Mouse (Mus musculus): ENCODE measurements around the gene 2810006K23Rik.
"Not testable (repeated sequence)": the region's sequence is repeated elsewhere in the genome, so short reads cannot be mapped to it uniquely, and the experiment has no call there.

Gene 2810006K23Rik

DNA sequence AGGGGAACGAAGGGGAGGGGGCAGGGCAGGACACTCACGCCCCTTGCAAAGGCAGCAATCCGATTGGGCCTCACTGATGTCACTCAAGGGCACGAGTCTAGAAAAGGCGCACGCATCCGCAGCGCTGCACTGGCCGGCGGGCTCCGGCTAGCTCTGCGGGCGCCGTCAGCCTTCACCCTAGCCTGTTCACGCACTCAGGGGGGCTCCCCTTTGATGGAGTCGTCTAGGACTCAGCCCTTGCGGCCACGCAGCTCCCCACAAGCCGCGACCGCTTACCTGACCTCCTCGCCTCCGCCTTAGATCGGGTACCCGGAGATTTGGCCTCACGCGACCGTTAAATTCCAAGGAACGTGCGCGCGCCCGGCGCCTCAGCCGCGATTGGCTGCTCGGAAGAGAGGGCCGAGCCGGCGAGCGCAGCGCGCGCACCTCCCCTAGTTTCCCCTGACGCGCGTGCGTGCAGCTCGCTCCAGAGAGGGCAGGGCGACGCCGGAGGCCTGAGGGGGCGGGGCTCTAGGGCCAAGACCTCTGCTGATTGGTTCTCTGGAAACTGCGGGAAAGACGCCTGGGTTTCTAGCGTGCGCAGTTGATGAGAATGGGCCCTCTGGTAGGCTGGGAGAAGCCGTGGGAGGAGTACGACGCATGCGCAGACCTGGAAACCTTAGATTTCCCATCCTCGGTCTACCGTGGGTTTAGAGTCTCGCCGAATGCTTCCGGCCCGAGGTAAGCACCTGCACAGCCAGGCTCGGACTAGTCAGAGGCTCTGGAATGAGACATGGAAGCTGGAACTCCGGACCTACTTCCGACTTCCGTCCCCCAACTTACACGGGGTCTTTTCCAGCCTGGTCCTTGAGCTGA, at the start of gene 2810006K23Rik, which contains the start of gene Mphosph9:
2810006K23Rik (plus strand) TSS at position 580 of the 855 bp plus-strand sequence.
Mphosph9 (minus strand) TSS at position 463 of the 855 bp plus-strand sequence.
- peak; percentile 100 for DNase-seq (ENCODE audit: low spot score)

DNA sequence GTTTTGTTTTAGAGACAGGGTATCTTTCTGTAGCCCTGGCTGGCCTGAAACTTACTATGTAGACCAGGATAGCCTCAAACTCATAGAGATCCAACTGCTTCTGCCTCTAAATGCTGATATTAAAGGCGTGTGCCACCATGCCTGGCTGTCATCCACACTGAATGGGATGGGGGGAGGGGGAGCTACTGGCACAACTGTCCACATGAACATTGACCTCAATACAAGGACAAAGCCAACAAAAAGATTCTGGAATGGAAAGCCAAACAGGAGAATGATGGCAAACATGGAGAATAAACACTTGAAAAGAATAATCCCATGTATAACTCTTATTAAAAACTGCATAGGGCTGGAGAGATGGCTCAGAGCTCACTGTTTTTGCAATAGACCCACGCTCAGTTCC, 45.0 kb upstream of the 2810006K23Rik start:
- no peak for DNase-seq (ENCODE audit: low spot score)

DNA sequence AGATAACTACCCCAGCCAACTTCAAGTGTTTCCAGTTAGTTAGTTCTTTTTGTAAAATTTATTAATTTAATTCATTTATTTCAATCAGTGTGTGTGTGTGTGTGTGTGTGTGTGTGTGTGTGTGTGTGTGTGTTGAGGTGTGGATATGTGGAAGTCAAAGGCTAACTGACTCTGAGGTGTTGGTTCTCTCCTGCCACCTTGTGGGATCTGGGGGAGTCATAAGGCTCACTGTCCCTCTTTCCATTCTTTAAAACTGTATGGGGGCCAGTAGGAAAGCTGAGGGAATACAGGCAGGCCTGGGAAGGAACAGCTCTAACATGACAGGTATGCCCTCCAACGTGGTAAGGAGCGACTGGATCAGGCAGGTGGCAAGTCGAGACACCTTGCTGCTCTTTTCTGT, 43.6 kb upstream of the 2810006K23Rik start:
- DNase-seq (ENCODE audit: low spot score), result no peak

DNA sequence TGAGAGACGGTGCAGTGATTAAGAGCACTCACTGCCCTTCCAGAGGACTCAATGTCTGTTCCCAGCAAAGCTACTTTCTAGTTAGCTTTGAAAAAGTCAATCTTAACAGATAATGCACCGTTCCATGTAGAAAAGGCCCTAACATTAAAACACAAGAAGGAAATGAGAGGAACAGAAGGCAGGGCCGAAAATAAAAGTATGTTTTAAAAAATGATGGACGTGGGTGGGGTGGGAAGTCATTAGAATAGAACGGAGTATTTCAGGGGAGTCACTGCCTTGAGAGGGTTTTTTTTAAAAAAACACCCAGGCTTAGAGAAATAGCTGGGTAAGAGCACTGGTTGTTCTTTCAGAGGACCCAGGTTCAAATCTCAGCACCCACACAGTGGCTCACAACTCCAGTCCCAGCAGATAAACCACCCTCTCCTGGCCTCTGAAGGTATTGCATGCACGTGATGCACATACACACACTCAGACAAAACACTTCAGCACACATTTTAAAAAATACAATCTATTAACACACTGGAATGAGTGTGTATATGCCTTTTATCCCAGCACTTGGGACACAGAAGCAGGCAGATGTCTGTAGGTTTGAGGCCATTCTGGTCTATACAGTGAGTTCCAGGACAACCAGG, 40.2 kb upstream of the 2810006K23Rik start:
- no peak for DNase-seq (ENCODE audit: low spot score)

DNA sequence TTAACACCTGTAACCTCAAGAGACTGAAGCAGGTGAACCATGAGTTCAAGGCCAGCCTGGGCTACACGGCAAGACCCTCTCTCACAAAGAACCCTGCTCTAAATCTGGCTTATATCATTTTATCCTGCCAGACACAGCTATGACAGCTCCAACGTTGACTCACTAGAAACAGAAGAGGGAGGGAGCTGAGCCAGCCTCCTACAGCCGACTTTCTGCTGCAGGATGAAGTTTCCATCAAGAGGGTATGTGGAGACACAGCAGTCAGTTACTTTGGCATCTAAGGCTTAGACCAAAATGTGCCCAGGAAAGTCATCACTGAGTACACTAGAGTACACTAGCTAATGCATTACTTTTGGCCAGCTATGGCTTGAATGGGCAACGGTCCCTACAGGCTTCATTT, 37.7 kb upstream of the 2810006K23Rik start:
- no peak for DNase-seq (ENCODE audit: low spot score)

DNA sequence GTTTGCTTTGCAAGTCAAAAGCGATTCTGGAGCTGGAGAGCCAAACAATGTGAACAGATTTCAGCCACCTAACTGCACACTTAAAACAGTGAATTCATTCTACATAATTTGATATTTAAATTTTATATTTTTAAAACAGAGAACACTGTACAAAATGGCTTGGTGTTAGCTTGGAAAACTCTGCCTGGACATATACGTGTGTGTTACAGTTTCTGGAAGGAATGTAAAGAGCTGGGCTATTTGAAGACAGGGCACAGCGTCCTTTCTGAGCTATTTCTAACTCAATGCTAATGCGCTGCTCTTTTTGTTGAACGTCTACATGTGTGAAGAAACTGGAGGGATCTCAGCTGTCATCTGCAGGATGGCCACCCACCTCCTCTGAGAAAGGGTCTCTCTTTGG, 33.9 kb upstream of the 2810006K23Rik start:
- DNase-seq (ENCODE audit: low spot score), result no peak

DNA sequence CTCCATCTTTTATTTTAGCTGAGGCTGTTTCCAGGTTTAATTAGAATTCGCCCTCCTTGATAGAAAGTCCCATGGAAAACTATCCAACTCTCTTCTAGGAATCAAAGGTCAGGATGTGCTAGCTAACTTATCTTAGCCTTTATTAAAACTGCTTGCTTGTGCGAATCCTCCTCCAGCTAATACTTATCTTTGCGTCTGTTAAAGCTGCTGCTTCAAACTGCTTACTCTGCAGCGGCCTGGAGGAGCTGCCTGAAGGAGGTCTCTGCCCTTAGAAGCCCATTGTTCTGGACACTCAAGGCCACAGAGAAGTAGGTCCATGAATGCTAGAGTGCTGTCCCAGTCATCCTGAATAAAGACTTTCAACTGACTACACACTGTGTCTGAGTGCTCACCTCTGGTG, 31.4 kb upstream of the 2810006K23Rik start:
- DNase-seq (ENCODE audit: low spot score), result no peak

DNA sequence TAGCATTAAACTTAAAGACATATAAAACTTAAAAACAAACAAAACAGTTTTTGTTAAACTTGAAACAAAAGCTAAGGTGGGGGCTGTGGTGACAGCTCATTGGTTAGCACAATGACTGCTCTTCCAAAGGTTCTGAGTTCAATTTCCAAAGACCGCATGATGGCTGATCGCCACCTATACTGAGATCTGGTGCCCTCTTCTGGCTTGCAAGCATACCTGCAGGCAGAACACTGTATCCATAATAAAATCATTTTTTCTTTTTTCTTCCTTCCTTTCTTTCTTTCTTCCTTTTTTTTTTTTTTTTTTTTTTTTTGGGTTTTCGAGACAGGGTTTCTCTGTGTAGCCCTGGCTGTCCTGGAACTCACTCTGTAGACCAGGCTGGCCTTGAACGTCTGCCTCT, 28.6 kb upstream of the 2810006K23Rik start:
- not testable (repeated sequence) for DNase-seq (ENCODE audit: low spot score)

DNA sequence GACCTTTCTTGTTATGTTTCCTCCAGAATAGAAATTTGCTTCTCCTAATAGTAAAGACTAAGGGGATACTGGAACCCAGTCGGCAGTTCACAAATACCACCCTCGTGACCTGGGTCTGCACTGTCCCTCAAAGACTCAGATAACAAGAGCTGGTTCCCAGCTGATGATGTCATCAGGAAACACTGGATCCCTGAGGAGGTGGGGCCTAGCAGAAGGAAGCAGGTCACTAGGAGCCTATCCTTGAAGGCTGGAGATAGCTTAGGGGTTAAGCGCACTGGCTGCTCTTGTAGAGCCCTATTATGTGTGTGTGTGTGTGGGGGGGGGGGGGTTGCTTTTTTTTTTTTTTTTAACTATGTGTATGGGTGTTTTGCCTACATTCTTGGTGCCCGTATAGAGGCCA, 27.8 kb upstream of the 2810006K23Rik start:
- DNase-seq (ENCODE audit: low spot score), result no peak

DNA sequence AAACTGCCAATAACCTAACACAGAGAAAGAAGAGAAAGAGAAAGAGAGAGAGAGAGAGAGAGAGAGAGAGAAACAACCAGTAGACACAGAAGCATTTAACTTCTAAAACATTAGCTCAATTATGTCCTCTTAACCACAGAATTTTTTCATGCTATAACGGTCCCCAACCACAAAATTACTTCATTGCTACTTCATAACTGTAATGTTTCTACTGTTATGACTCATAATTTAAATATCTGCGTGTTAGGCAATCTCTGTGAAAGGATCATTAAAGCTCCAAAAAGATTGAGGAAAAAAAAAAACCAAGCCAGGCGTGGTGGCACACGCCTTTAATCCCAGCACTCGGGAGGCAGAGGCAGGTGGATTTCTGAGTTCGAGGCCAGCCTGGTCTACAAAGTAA, 25.0 kb upstream of the 2810006K23Rik start:
- not testable (repeated sequence) for DNase-seq (ENCODE audit: low spot score)

DNA sequence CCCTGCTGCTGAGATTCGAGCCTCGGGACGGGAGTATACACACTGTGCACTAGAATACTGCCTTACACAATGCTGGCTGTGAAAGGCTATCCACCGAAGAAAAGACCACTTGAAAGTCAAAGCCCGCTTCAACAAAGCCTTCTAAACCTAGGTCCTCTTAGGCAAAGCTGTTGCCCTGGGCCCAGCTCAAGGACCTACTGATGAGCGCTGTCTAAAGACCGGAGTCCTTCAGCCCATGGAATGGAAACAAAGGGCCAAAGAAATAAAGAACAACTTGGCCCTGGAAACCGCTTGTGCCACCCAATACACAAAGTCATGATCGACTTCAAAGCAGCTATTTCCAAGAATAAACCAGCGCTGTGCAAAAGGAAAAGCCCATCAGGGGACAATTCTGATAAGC, 18.7 kb upstream of the 2810006K23Rik start:
- DNase-seq (ENCODE audit: low spot score), result no peak

DNA sequence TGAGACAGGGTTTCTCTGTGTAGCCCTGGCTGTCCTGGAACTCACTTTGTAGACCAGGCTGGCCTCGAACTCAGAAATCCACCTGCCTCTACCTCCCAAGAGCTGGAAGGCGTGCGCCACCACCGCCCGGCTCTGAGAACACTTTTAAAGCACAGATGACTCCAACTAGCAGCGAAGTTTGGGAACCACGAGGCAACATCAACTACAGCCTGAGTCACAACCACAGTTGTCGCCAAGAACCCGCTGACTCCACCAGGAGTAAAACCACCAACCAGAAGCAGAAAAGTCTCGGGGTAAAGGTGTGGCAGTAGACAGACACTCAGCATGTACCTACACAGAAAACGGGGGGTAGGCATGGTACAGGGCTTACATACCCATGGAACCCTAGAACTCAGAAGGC, 17.8 kb upstream of the 2810006K23Rik start:
- no peak for DNase-seq (ENCODE audit: low spot score)

DNA sequence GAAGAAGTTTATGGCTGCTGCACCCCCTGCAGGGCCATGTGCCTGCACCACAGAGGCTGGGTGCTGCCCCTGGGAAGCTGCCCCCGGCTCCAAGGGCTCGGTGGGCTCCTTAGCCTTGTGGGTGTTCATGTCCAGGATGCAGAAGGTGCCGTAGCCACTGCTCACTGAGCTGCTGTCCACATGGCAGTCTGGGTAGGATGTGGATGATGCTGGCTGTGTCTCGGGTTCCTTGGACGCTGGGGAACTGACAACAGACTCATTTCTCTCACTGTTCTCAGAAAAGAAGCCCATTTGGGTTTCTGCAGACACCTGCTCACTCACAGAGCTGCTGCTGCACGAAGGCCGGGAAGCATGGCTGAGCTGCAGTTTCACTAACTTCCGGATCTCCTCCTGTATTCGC, 12.4 kb upstream of the 2810006K23Rik start:
- no peak for DNase-seq (ENCODE audit: low spot score)

DNA sequence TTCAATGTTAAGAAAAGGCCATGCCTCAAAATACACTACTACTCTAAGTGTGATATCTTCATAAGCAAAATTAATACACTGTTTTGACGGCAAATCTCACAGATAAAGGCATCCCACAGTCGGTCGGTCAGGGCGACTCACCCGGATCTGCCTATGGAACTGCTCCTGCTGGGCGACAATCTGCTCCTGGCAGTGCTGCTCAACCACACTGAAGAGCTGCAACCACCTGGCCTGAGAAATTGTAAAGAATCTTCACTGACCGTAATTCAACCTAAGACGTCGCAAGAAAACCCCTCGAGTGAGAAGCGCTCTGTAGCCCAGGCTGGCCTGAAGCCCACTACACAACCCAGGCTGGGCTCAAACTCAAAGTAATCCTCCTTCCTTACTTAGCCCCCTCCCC, 11.9 kb upstream of the 2810006K23Rik start:
- no peak for DNase-seq (ENCODE audit: low spot score)

DNA sequence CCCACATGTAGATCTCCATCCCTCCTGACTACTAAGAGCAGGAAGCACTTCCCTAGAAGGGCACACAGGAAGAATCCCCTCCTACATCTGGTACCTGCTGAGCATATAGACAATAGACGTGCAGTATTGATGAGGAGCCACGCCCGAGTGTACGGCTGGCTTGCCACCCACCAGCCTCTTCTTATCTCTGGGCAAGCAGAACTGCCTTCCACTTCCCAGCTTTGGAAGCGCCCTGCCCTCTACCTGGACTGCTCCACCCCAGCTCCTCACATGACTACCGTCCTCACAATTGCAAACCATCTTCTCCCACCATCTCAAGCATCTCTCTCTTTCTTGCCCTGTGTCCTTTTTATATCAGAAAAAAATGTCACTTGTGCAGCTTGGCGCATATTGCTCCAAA, 10.2 kb upstream of the 2810006K23Rik start:
- no peak for DNase-seq (ENCODE audit: low spot score)

DNA sequence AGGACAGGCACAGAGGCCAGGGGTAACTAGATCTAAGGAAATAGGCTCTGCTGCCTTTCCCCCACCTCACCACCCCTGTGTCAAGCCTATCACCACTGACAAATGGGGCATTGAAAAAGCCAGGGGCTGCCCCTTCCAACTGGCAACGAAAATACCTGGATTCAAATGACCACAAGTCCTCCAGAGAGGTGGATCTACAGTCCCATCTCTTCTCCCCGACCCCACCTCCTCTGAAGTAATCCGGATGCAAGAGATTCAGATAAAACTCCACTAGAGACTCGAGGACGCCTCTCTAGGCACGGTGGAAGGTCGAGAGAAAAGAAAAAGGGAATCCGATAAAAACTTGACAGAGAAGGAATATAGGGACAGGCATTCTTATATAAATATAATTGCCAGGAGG, 1.1 kb upstream of the 2810006K23Rik start:
- DNase-seq (ENCODE audit: low spot score), result no peak

DNA sequence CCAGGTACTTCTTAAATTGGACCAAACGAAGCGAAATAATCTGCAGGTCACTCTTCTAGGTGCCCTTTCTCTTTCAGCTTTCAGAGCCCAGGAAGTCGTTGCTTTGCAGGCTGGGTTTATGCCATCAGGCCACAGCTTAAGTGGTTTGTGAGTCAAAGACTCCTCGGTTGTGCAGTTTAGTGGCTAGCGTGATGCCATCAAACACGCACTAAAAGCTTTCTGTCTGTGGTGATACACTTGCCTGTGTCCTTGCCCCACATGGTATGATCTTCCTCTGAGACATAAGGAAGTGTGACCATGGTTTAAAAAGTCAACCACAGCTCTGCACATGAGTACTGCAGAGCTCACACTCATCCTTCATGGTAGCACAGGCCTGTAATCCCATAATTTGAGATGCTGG, 2.2 kb downstream of the 2810006K23Rik start:
- DNase-seq (ENCODE audit: low spot score), result no peak

DNA sequence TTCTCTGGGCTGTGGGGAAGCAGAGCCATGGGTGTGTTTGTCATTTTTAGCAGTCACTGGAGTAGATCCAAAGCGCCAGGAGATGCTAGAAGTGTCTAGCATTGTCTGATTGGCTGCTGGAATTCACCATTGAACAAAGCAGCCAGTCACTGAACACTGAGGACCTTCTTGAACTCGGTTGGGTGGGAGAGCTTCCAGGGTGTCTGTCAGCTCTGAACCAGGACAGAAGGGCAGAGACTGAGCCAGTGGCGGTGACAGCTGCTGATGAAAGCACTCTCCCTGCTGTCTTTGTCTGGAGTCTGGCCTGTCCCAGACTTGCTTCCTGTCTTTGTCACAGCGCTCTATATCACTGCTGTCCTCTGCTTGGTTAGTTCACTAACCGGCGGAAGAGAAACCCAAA, 6.5 kb downstream of the 2810006K23Rik start:
- DNase-seq (ENCODE audit: low spot score), result no peak

DNA sequence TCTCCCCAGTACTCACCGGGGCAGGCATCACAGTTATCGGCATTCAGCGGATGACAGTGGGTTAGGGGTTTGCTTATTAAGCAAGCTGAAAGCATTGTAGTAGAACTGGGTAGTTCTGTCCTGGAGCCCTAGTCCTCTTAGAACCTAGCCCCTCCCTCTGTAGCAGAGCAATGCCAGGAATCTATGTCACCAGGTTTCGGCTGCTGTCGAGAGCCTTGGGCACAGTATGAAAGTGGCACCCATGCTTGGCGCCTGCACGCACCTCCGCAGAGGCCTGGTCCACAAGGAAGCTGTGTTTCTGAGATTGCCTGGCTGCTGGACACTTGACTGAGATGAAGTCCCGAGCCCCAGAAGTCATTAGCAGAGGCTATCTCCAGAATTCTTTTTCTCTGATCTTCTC, 9.2 kb downstream of the 2810006K23Rik start:
- no peak for DNase-seq (ENCODE audit: low spot score)

DNA sequence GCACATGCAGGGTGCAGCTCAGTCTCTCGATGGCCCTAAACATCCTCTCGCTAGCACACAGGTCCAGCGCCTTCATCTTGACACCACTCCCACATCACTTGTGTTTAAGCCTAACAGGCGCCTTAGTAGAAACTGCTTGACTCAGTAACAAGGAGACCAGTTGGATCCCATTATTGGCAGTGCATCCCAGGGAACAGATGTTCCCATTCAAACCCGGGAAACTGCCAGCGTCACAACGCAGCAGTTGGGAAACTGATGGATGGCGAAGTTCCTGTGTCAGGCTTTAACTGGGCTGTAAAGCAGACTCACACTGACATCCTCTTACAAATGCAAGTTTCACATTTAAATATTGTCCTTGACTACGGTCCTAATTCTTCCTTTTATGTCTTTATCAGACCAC, 10.0 kb downstream of the 2810006K23Rik start:
- DNase-seq (ENCODE audit: low spot score), result no peak

DNA sequence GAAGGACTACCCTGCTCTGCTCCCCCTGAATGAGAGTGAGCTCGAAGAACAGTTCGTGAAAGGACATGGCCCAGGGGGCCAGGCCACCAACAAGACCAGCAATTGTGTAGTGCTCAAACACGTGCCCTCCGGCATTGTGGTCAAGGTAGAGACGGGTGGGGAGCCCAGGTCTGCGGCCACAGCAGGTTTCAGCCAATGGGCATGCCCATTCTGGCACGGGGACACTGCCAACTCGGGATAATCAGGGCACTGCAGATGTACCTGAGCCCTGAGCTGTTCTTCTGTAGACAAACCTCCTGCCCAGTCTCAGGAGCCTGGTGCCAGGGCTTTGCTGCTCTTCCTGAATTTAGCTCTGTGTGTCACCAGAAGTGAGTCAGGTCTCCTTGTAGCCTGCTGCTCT, 10.9 kb downstream of the 2810006K23Rik start:
- DNase-seq (ENCODE audit: low spot score), result no peak

DNA sequence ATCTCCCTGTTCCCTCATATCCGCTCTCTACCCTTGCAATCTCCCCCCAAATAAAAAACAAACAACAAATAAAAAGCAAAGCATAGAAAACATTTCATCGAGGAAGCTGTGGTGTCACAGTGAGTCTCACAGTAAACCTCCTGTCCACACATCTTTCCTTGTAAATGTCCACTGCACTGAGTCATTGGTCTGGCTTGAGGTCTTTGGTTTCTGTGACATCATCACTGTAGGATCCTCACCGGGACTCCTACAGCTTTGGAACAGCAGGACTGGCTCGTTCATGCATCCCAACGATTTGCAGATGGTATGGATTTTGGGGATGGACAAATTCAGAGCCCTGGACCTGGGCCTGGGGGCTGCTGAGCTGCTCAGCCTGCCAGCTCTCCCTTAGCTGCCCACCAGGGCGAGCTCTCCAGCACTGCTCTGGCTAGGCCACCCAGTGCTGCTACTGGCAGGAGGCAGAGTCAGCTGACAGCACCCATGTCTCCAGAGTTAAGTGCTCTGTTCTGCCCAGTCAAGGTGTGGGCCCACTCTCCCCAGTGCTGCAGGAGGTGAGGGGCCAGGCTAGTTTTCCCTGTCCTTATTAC, 14.0 kb downstream of the 2810006K23Rik start:
- DNase-seq (ENCODE audit: low spot score), result not testable (repeated sequence)

DNA sequence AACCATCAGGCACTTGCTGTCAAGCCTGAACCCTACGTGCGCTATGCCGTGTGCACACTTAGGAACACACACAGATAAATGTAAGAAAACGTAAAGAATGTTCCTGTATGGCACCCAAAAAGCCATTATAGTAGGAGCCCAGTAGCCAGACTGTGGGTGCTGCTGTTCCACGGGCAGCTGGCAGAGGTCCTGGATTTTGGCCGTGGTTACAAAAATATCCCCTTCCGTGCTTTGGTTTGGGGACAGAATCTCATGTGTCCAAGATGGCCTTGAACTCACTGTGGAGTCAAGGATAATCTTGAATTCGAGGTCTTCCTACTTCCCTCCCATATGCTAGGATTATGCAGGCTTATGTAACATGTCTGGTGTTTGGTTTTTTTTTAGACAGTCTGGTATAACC, 15.0 kb downstream of the 2810006K23Rik start:
- DNase-seq (ENCODE audit: low spot score), result no peak
